10 mouse cellular contexts compared by ENCODE assay signal in the genomic region with DNA sequence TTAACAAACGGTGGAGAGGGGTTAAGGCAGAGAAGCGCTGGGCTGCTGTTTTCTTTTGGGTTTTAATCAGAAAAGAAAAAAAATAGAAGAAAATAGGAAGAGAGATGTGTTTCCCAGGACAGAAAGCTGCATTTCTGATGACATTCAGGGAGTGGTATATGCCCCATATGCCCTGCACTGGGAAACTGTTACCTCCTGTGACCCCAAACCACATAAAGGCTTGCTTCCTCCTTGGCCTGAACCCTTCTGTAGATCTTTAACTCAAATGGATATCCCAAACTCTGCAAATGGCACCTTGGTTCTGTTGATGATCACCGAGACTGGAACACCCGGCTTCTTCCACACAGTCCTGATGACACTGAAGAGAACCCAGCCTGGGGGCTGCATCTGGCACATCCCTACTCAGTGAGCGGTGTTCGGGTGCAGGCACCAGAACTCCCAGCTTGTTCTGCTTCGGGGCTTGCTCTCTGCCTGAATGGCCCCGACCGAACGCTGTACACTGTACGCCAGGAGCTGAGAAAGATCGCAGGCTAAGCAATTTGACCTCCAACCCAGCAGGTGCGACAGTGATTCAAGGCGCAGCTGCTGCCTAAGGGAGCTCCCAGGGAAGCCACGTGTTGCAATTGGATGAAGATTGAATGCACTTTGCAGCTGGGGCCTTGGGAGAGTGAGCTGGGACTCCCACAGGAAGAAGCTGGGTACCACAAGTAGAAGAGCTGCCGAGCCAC.
DNase-seq lines count a peak whose midpoint lies in the region; ATAC-seq and TF ChIP-seq lines count a peak whose summit lies in the region.
"Had no signal": no experiment of that assay in that cellular context is flagged by ENCODE, and none has a peak within 500 bp of the region (broad histone marks: within the 10 kb centered on the region; RNA-seq: fewer than 3 reads in every experiment).

No protein-coding gene starts in this region.

- H3K9me3 ChIP-seq in kidney, embryonic 14.5 days (ENCODE audit: control insufficient read depth, low read length), result peaks cover 3% of the 10 kb centered on the region; the same call in 1 of the 2 replicates
- no peaks in the 10 kb centered on the region for H3K9me3 ChIP-seq in hindbrain, embryonic 14.5 days (ENCODE audit: control insufficient read depth, low read length)
- H3K9me3 ChIP-seq in midbrain, postnatal 0 days (ENCODE audit: low read length), result no peaks in the 10 kb centered on the region
- no peaks in the 10 kb centered on the region; the same call in 1 of the 2 replicates for H3K9me3 ChIP-seq in heart, embryonic 11.5 days (replicated peaks; ENCODE audit: control insufficient read depth, low read length)

- no peak overlapping the region for H3K4me2 ChIP-seq in kidney, embryonic 14.5 days (replicated peaks; ENCODE audit: low read depth, low read length)
- H3K4me2 ChIP-seq in hindbrain, embryonic 14.5 days (replicated peaks), result no peak overlapping the region
- H3K4me2 ChIP-seq in midbrain, postnatal 0 days (ENCODE audit: low read depth, low read length, poor library complexity, severe bottlenecking), result no peak overlapping the region
- H3K4me2 ChIP-seq in heart, embryonic 11.5 days, result no peak overlapping the region

- peak; percentile 86 for ATAC-seq in kidney, embryonic 14.5 days (ENCODE audit: low FRiP score, low TSS enrichment)
- ATAC-seq in hindbrain, embryonic 14.5 days (ENCODE audit: low FRiP score), result peak; percentile 55; the same call in 1 of the 2 replicates
- peak; percentile 44; the same call in 1 of the 2 replicates for ATAC-seq in midbrain, postnatal 0 days (ENCODE audit: low FRiP score)
- no peak for ATAC-seq in heart, embryonic 11.5 days (replicated peaks; ENCODE audit: insufficient number of reproducible peaks, low FRiP score, low TSS enrichment)

- WGBS in kidney, embryonic 14.5 days, result 40% methylated on average over 16 of the region's 16 CpGs
- 30% methylated on average over 16 of the region's 16 CpGs for WGBS in hindbrain, embryonic 14.5 days
- WGBS in midbrain, postnatal 0 days, result 50% methylated on average over 16 of the region's 16 CpGs
- WGBS in heart, embryonic 11.5 days (ENCODE audit: insufficient replicate concordance), result 71% methylated on average over 16 of the region's 16 CpGs

- H3K27ac ChIP-seq in kidney, embryonic 14.5 days (ENCODE audit: low read depth, low read length), result no peak overlapping the region
- H3K27ac ChIP-seq in hindbrain, embryonic 14.5 days, result no peak overlapping the region
- H3K27ac ChIP-seq in midbrain, postnatal 0 days (ENCODE audit: low read depth, low read length), result no peak overlapping the region
- H3K27ac ChIP-seq in heart, embryonic 11.5 days (ENCODE audit: low read depth, low read length), result no peak overlapping the region

- H3K4me1 ChIP-seq in kidney, embryonic 14.5 days (ENCODE audit: control insufficient read depth, insufficient read depth, low read length), result 0 out of 2 replicates have a peak, but pooled peaks cover 4% of the 10 kb centered on the region
- H3K4me1 ChIP-seq in hindbrain, embryonic 14.5 days (replicated peaks; ENCODE audit: control insufficient read depth, insufficient read depth, low read length), result peaks cover 4% of the 10 kb centered on the region; the same call in 1 of the 2 replicates
- H3K4me1 ChIP-seq in midbrain, postnatal 0 days (ENCODE audit: insufficient read depth, low read length), result 0 out of 2 replicates have a peak, but pooled peaks cover 4% of the 10 kb centered on the region
- H3K4me1 ChIP-seq in heart, embryonic 11.5 days (ENCODE audit: control insufficient read depth, insufficient read depth, low read length), result no peaks in the 10 kb centered on the region

- no peak for TF ChIP-seq CTCF in midbrain, postnatal 0 days (IDR thresholded peaks at IDR 0.05)

- intact Hi-C loops in left cerebral cortex, postnatal 36 days (cut with DNase I), result no loop called here

- H3K27me3 ChIP-seq in kidney, embryonic 14.5 days (ENCODE audit: control insufficient read depth, insufficient read depth, low read length), result no peaks in the 10 kb centered on the region
- H3K27me3 ChIP-seq in hindbrain, embryonic 14.5 days (ENCODE audit: control insufficient read depth, insufficient read depth, low read length), result no peaks in the 10 kb centered on the region
- no peaks in the 10 kb centered on the region for H3K27me3 ChIP-seq in midbrain, postnatal 0 days (ENCODE audit: insufficient read depth, low read length)
- no peaks in the 10 kb centered on the region for H3K27me3 ChIP-seq in heart, embryonic 11.5 days (ENCODE audit: control insufficient read depth, insufficient read depth, low read length)

- DNase-seq in kidney, postnatal 36 days, result no peak
- peak; percentile 75 for DNase-seq in embryo, embryonic 11 days
- peak; percentile 39 for DNase-seq in hindbrain, embryonic 14.5 days (ENCODE audit: low spot score)
- peak; percentile 61 for DNase-seq in midbrain, postnatal 0 days (ENCODE audit: low spot score)
- no peak for DNase-seq in right cerebral cortex, postnatal 4 days
- no peak for DNase-seq in left cerebral cortex, postnatal 36 days (ENCODE audit: low spot score in 2 of 2)
- DNase-seq: kidney, adult 9 months; lung, adult 18-20 months had no signal

- H3K36me3 ChIP-seq in kidney, embryonic 14.5 days (ENCODE audit: control insufficient read depth, insufficient read depth, low read length), result no peaks in the 10 kb centered on the region
- H3K36me3 ChIP-seq in hindbrain, embryonic 14.5 days (replicated peaks; ENCODE audit: control insufficient read depth, insufficient read depth), result no peaks in the 10 kb centered on the region
- no peaks in the 10 kb centered on the region for H3K36me3 ChIP-seq in midbrain, postnatal 0 days (ENCODE audit: insufficient read depth, low read length)
- H3K36me3 ChIP-seq in heart, embryonic 11.5 days (ENCODE audit: control insufficient read depth, insufficient read depth, low read length), result no peaks in the 10 kb centered on the region

- H3K9ac ChIP-seq in kidney, embryonic 14.5 days (ENCODE audit: low read depth, low read length), result no peak overlapping the region
- H3K9ac ChIP-seq in hindbrain, embryonic 14.5 days, result no peak overlapping the region
- no peak overlapping the region for H3K9ac ChIP-seq in midbrain, postnatal 0 days (replicated peaks; ENCODE audit: low read length, poor library complexity, severe bottlenecking)
- no peak overlapping the region for H3K9ac ChIP-seq in heart, embryonic 11.5 days (ENCODE audit: low read depth, low read length)

- H3K4me3 ChIP-seq in kidney, embryonic 14.5 days (ENCODE audit: low read length), result no peak overlapping the region
- H3K4me3 ChIP-seq in hindbrain, embryonic 14.5 days (replicated peaks; ENCODE audit: low read length), result no peak overlapping the region
- no peak overlapping the region for H3K4me3 ChIP-seq in midbrain, postnatal 0 days (ENCODE audit: low read depth, low read length)
- H3K4me3 ChIP-seq in heart, embryonic 11.5 days (ENCODE audit: low read depth, low read length), result no peak overlapping the region

Comparison
In these comparisons a context has a peak if more than half of its experiments do, and no peak if none do; other contexts are left out.
1. DNase-seq: peak in embryo, embryonic 11 days (single experiment), hindbrain, embryonic 14.5 days (single experiment) and midbrain, postnatal 0 days (single experiment); none in kidney, postnatal 36 days (0 of 2), right cerebral cortex, postnatal 4 days (single experiment) and left cerebral cortex, postnatal 36 days (0 of 2).